Mouse (Mus musculus) cerebellum, adult 2 months (tissue): ENCODE data around the gene Aox1.

ENCODE experiments used
- CTCF ChIP-seq: fragments of 200-500 bp; IDR thresholded peaks from 2 replicates; pipeline ENCODE4 v1.5.1; 2011; ENCODE audit warnings: low read depth, mild to moderate bottlenecking, control low read depth, low read length, moderate library complexity, borderline replicate concordance; ENCODE audit not compliant: insufficient read depth
- POLR2A ChIP-seq: fragments of 200-500 bp; IDR thresholded peaks from 2 replicates; pipeline ENCODE4 v1.6.1; 2011; ENCODE audit warnings: low read length, control low read depth, borderline replicate concordance; ENCODE audit not compliant: insufficient read depth

DNA sequence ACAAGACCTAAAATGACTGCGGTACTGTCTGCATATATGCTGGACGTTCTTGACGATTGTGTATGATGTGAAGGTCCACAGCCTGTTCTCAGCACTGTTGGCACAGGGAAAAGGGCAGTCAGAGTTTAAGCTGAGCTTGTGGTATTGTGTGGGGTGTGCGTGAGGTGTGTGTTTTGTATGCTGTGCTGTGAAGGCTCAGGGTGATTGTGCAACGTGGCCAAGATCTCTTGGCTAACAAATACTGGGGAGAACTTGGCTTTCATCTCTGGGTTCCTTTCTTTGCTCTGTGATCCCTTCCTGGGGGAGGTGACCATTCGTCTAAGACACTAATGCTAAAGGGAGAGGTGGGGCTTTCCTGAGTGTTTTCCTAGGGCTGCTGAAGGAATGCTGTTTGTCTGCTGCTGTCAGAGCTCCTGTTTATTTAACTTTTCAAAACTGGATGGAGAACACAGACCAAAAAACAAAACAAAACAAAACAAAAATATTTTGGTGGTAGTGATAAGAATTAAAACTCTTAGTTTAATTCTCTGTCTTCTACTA is 84.4 kb downstream of the Aox1 start:
- no peak for TF ChIP-seq POLR2A
- TF ChIP-seq CTCF: no peak
